Mouse (Mus musculus) forebrain, postnatal 0 days (tissue): ENCODE data around the gene Siah1a. TPM values are rescaled to one million over a fixed set of nuclear protein-coding genes. Genes with fewer than 3 reads are reported as not detected.

ENCODE experiments used
- ATAC-seq: fragments of 200-750 bp; cut with Nextera tagmentation; 2 replicates; pipeline ENCODE4 v1.8.0; 2017; ENCODE audit warnings: mild to moderate bottlenecking, moderate library complexity
- DNase-seq: peaks from one replicate; pipeline ENCODE4 v3.0.0-alpha.2; 2015
- H3K27ac ChIP-seq: fragments of 300-500 bp; sonication (generic); 2 replicates; pipeline ENCODE4 v1.5.1; 2014; ENCODE audit warnings: low read depth, mild to moderate bottlenecking, antibody characterized with exemption, low read length, moderate library complexity, mixed read lengths
- H3K27me3 ChIP-seq: fragments of 300-500 bp; sonication (generic); 2 replicates; pipeline ENCODE4 v1.6.1; 2014; ENCODE audit warnings: mild to moderate bottlenecking, low read length, mixed read lengths; ENCODE audit not compliant: insufficient read depth
- H3K36me3 ChIP-seq: fragments of 300-500 bp; sonication (generic); 2 replicates; pipeline ENCODE4 v1.6.1; 2014; ENCODE audit warnings: mild to moderate bottlenecking, moderate library complexity; ENCODE audit not compliant: insufficient read depth
- H3K4me1 ChIP-seq: fragments of 300-500 bp; sonication (generic); 2 replicates; pipeline ENCODE4 v1.6.1; 2014; ENCODE audit warnings: antibody characterized with exemption; ENCODE audit not compliant: insufficient read depth
- H3K4me2 ChIP-seq: fragments of 300-500 bp; sonication (generic); 2 replicates; pipeline ENCODE4 v1.6.1; 2014; ENCODE audit warnings: low read depth, mild to moderate bottlenecking, moderate library complexity
- H3K4me3 ChIP-seq: fragments of 300-500 bp; sonication (generic); 2 replicates; pipeline ENCODE4 v1.5.1; 2014; ENCODE audit warnings: low read depth, low read length, mixed read lengths
- H3K9ac ChIP-seq: fragments of 300-500 bp; sonication (generic); 2 replicates; pipeline ENCODE4 v1.6.1; 2014; ENCODE audit warnings: mild to moderate bottlenecking
- H3K9me3 ChIP-seq: fragments of 300-500 bp; sonication (generic); 2 replicates; pipeline ENCODE4 v1.6.1; 2016; ENCODE audit warnings: low read length
- CTCF ChIP-seq: sonication (generic); IDR thresholded peaks from 2 replicates; pipeline ENCODE4 v1.5.1; 2016; ENCODE audit warnings: antibody characterized with exemption, control low read depth, low read depth
- WGBS: fragments of 180-500 bp; shearing (Covaris S2); extraction: QIAGEN DNeasy Blood & Tissue Kit; methylation state at CpG from one replicate; pipeline ENCODE4 v1.1.7; 2014; 5-methylcytosine and 5-hydroxymethylcytosine counted together
- polyA plus RNA-seq: library from polyadenylated mRNA; unstranded; fragments of >200 nt; fragmentation: Nextera tagmentation; extraction: Ambion mirVana; gene quantifications from 2 replicates; pipeline ENCODE4 v1.2.1, GENCODE M21; 2015
- total RNA-seq: library from RNA; depleted of rRNA; stranded (reverse); fragments of >200 nt; gene quantifications from 2 replicates; pipeline ENCODE4 v1.2.3, GENCODE M21; 2014

Gene Siah1a
- total and polyA plus RNA-seq, 2 experiments from 2014 or later: 87.3 to 101 TPM

DNA sequence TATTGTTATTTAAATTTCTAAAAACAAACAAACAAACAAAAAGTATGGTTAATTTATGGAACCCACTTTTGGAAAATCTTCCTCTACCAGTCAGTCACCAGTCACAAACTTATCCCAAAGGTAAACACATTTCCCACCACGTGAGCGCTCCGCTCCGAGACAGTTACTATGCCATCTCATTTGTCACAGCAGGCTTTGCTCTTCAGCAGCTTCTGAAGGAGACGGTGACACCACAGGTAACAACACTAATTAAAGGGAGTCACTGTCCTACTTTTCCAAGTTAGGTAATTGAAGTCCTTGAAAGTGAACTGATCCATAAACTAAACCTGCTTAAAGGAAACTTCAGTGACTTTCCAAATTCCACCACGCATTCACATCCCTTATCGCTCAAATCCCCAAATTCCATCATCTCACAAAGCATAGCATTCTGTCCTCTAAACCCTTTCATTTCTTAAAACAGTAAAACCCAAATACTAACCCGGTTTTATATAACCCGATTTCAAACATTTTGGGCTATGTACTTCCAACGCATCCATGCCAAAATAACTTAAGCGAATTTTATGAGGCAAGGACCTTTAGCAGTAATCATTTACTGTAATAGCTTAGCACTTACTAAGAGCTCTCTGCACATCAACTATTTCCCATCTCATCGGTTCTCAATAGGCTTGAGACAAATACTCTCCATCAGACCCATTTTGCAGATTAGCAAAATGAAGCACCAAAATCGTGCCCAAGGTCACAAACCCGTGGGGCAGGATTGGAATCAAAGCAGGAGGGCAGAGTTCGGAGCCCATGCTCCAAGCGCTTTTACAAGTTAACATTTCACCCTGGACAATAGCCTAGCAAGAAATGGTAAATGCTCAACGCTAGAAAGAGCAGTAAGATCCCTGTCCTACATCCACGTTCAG is 1.2 kb downstream of the Siah1a start:
- Histone ChIP-seq H3K36me3 (no peaks in the 10 kb centered on the region), H3K4me3 (peak overlapping the region; percentile 97), H3K9ac (peak overlapping the region; percentile 95), H3K27me3 (no peaks in the 10 kb centered on the region), H3K27ac (peak overlapping the region; percentile 96), H3K9me3 (no peaks in the 10 kb centered on the region), H3K4me1 (peaks cover 16% of the 10 kb centered on the region), H3K4me2 (peak overlapping the region; percentile 57)
- ATAC-seq (no peak), DNase-seq (peak; percentile 5)
- WGBS: 2% methylated on average over 18 of the region's 18 CpGs
- no peak for TF ChIP-seq CTCF

DNA sequence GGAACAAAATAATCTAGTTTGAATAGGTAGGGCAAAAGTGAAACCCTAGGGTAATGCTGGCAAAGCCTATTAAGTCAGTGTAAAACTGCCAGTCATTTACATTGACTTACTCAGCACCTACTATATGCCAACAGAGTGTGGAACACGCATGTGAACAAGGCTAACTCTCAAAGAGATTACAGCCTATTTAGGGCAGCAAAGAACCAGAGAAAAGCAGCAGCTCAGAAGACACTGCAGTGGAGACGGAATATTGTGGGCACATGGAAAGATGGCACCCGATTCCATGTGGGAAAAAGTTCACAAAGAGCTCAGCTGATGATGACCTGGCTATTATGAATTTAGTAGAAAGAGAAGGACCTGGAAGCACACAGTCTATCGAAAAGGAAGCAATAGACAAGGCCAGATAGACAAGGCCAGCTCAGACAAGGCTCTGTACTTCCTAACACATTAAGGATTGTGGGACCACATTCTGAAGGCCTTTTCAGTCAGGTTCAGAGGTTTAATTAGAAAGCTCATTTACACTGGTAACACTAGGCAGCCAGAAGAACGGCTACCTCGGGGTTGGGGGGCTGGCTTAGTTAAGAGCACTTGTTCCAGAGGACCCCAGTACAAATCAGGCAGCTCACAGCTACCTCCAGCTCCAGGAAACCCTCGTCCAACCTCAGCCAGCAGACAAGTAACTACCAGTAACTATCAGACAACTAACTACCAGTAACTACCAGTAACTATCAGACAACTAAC is 3.0 kb downstream of the Siah1a start:
- Histone ChIP-seq H3K9ac (no peak overlapping the region), H3K4me3 (no peak overlapping the region), H3K27ac (no peak overlapping the region), H3K27me3 (no peaks in the 10 kb centered on the region), H3K4me1 (peaks cover 16% of the 10 kb centered on the region), H3K36me3 (no peaks in the 10 kb centered on the region), H3K4me2 (0 out of 2 replicates have a peak overlapping the region, but pooled peaks have one; percentile 2), H3K9me3 (no peaks in the 10 kb centered on the region)
- WGBS: 46% methylated on average over 7 of the region's 7 CpGs
- ATAC-seq: no peak
- no peak for TF ChIP-seq CTCF
- DNase-seq: no peak

DNA sequence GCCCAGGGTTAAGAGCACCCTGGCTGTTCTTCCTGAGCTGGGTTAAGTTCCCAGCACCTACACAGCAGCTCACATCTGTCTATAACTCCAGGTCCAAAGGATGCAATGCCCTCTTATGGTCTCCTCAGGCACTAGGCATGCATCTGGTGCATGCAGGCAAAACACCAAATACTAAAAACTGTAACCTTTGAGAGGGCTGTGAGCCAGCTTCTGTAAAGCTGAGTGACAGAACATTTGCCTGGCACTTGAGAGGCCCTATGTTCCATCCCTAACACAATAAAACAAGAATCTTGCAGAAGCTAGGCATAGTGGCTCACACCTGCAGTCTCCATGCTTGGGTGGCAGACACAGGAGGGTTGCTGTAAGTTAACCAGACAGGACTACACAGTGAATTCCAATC is 4.1 kb downstream of the Siah1a start:
- Histone ChIP-seq H3K36me3 (no peaks in the 10 kb centered on the region), H3K27ac (no peak overlapping the region), H3K4me1 (peaks cover 12% of the 10 kb centered on the region), H3K9me3 (no peaks in the 10 kb centered on the region), H3K27me3 (no peaks in the 10 kb centered on the region), H3K4me2 (no peak overlapping the region), H3K4me3 (no peak overlapping the region), H3K9ac (no peak overlapping the region)
- DNase-seq (no peak), ATAC-seq (no peak)
- no peak for TF ChIP-seq CTCF

DNA sequence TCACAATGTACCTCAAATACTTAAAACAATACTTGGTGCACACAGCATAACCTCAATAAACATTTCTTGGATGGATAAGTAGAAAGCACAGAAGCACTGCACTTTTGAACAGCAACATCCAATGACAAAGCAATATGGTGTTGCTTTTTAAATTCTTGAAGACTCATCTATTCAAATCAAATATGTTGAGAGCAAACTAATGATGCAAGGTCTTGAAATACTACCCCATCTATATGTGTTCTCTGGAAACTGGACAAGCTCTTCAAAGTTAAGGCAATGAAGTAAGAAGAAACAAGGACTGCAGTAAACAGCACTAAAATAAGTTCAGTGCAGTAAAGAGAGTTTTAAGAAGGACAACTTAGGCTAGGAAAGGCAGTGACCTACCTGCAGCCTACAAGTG is 4.8 kb downstream of the Siah1a start:
- DNase-seq (no peak), ATAC-seq (no peak)
- H3K9me3 ChIP-seq: no peaks in the 10 kb centered on the region
- H3K4me2 ChIP-seq: no peak overlapping the region
- H3K4me1 ChIP-seq: peaks cover 9% of the 10 kb centered on the region
- TF ChIP-seq CTCF: no peak
- H3K9ac ChIP-seq: no peak overlapping the region
- no peaks in the 10 kb centered on the region for H3K27me3 ChIP-seq
- no peaks in the 10 kb centered on the region for H3K36me3 ChIP-seq
- H3K27ac ChIP-seq: no peak overlapping the region
- H3K4me3 ChIP-seq: no peak overlapping the region

DNA sequence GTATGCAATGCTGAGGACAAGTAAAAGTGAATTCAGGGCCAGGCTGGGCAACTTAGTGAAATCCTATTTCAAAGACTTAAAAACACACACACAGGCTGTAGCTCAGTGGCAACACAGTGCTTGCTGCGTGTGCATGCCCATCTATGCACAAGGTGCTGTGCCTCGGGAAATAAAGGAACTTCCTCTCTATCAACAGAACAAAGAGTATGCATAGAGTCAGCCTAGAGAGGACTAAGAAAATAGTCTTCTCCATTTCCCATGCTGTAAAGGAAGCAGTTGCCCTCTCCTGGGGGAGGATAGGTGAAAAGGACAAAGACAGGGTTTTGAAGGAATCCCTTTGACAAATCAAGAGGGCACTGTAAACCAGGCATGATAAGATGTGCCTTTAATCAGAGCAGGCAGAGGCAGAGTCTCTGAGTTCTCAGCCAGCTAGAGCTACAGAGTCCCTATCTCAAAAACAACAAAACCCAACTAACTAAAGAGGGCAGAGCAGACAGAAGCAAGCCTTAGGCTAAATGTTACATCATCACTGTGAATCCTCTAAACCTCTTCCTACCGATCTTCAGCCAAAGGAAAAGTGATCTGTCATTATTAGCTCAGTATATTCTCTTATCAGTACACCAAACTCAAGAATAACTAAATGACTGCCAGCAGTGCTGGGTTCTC is 10.2 kb downstream of the Siah1a start:
- H3K27ac ChIP-seq: no peak overlapping the region
- no peak for ATAC-seq
- TF ChIP-seq CTCF: no peak
- 51% methylated on average over 3 of the region's 3 CpGs for whole genome bisulfite sequencing
- no peaks in the 10 kb centered on the region for H3K9me3 ChIP-seq
- H3K27me3 ChIP-seq: no peaks in the 10 kb centered on the region
- no peak for DNase-seq
- H3K4me2 ChIP-seq: no peak overlapping the region
- H3K9ac ChIP-seq: no peak overlapping the region
- no peak overlapping the region for H3K4me3 ChIP-seq
- H3K4me1 ChIP-seq: peaks cover 8% of the 10 kb centered on the region; the same call in 1 of the 2 replicates
- H3K36me3 ChIP-seq: no peaks in the 10 kb centered on the region

DNA sequence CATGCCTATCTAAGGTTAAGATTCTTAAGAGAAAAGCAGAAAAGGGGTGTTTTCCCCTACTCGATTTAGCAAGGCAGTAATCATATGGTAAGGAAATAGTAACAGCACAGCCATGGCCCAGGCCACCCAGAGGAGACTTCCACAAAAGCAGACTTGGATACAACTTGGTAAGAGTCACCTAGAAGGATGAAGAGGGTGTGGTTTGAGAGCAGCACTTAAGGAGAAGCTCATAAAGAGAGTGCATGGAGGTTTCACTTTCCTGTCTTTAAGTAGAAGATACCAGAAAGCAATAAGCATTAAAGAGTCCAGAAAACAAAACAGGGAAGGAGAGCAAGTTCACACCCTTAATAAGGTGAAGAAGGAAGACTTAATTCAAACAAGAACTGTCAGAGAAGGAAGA is 10.8 kb downstream of the Siah1a start:
- H3K36me3 ChIP-seq: no peaks in the 10 kb centered on the region
- H3K27me3 ChIP-seq: no peaks in the 10 kb centered on the region
- DNase-seq (no peak), ATAC-seq (no peak)
- no peak overlapping the region for H3K27ac ChIP-seq
- 81% methylated on average over 1 of the region's 1 CpGs for WGBS
- no peaks in the 10 kb centered on the region for H3K9me3 ChIP-seq
- no peak overlapping the region for H3K9ac ChIP-seq
- peaks cover 13% of the 10 kb centered on the region; the same call in 1 of the 2 replicates for H3K4me1 ChIP-seq
- H3K4me2 ChIP-seq: no peak overlapping the region
- H3K4me3 ChIP-seq: no peak overlapping the region
- TF ChIP-seq CTCF: no peak
